Comparison of ENCODE assay signal across 11 mouse cellular contexts in genomic region chr4:129346481-129347154, GRCm38 (mm10). TPM values are rescaled to one million over a fixed set of nuclear protein-coding genes. Genes with fewer than 3 reads are reported as not detected.
DNase-seq lines count a peak whose midpoint lies in the region; ATAC-seq and TF ChIP-seq lines count a peak whose summit lies in the region.
"Had no signal": no experiment of that assay in that cellular context is flagged by ENCODE, and none has a peak within 500 bp of the region (broad histone marks: within the 10 kb centered on the region; RNA-seq: fewer than 3 reads in every experiment).

No protein-coding gene starts in this region.

- peak overlapping the region; percentile 40 for H3K4me3 ChIP-seq in bone marrow macrophage, adult 2 months (ENCODE audit: insufficient read depth, low read length)
- H3K4me3 ChIP-seq in liver, embryonic 12.5 days, result no peak overlapping the region
- H3K4me3 ChIP-seq: myocyte had no signal

- H3K27ac ChIP-seq in bone marrow macrophage, adult 2 months (ENCODE audit: insufficient read depth, low read depth, low read length), result peak overlapping the region; percentile 95
- no peak overlapping the region for H3K27ac ChIP-seq in liver, embryonic 12.5 days

- no peak for ATAC-seq in liver, embryonic 12.5 days

- DNase-seq in heart, adult 18-20 months, result peak; percentile 43 to 52
- no peak for DNase-seq in heart, postnatal 36 days
- peak; percentile 43 to 52 for DNase-seq in heart, postnatal 10 days
- peak; percentile 62 to 67 for DNase-seq in left cerebral cortex, postnatal 25 days (ENCODE audit: low spot score in 2 of 2)
- no peak for DNase-seq in yolk sac, embryonic 10.5 days (ENCODE audit: low spot score)
- no peak for DNase-seq in natural killer cell, adult 2 months (ENCODE audit: low spot score in 2 of 2)
- DNase-seq: embryo, embryonic 11 days; gastrocnemius, postnatal 25 days had no signal

- 80% methylated on average over 15 of the region's 15 CpGs for WGBS in liver, embryonic 12.5 days (ENCODE audit: insufficient replicate concordance)

- H3K27me3 ChIP-seq in liver, embryonic 12.5 days (replicated peaks), result no peaks in the 10 kb centered on the region

- no peak overlapping the region for H3K4me2 ChIP-seq in liver, embryonic 12.5 days

- no peak for TF ChIP-seq POLR2A in bone marrow macrophage, adult 2 months (IDR thresholded peaks at IDR 0.05; ENCODE audit: borderline replicate concordance, low read depth, low read length)

- no peak for TF ChIP-seq CTCF in bone marrow macrophage, adult 2 months (IDR thresholded peaks at IDR 0.05; ENCODE audit: low read depth, low read length)

- no peak overlapping the region for H3K9ac ChIP-seq in liver, embryonic 12.5 days

- peaks cover 58% of the 10 kb centered on the region for H3K36me3 ChIP-seq in liver, embryonic 12.5 days

- intact Hi-C loops in heart, postnatal 36 days (cut with DNase I), result no loop called here
- intact Hi-C loops in heart, postnatal 10 days (cut with DNase I), result no loop called here
- intact Hi-C loops in left cerebral cortex, postnatal 25 days (cut with DNase I), result no loop called here

- H3K4me1 ChIP-seq in bone marrow macrophage, adult 2 months (ENCODE audit: control insufficient read depth, insufficient read depth, low read length), result peaks cover 10% of the 10 kb centered on the region
- H3K4me1 ChIP-seq in liver, embryonic 12.5 days, result no peaks in the 10 kb centered on the region

- no peaks in the 10 kb centered on the region for H3K9me3 ChIP-seq in liver, embryonic 12.5 days (replicated peaks)

RNA-seq across cellular contexts. Expression of gene Zbtb8os, which starts 11.1 kb away (rescaled TPM):
- 10 to 100 TPM; 22.4 to 30.2 TPM for total RNA-seq in heart, adult 18-20 months (2021)
- 10 to 100 TPM; 22.9 to 27.1 TPM for total RNA-seq in heart, postnatal 36 days (2021)
- polyA plus RNA-seq in bone marrow macrophage, adult 2 months (2012; ENCODE audit: insufficient read depth, insufficient read length, missing spikeins), result 70.2 and 76.9 TPM in 2 replicates
- total RNA-seq in heart, postnatal 10 days (2021), result 10 to 100 TPM; 21.9 to 22.1 TPM
- total RNA-seq in left cerebral cortex, postnatal 25 days (2021), result 10 to 100 TPM; 23.8 to 26.4 TPM
- polyA plus RNA-seq in liver, embryonic 12.5 days (2016; fragmentation: Nextera tagmentation; extraction: Ambion mirVana), result 31.1 and 38.9 TPM in 2 replicates

RNA-seq across cellular contexts. Expression of gene Rbbp4, which starts 11.4 kb away (rescaled TPM):
- 10 to 100 TPM; 74.1 to 78.0 TPM for total RNA-seq in heart, adult 18-20 months (2021)
- total RNA-seq in heart, postnatal 36 days (2021), result 10 to 100 TPM; 70.5 to 80.8 TPM
- polyA plus RNA-seq in bone marrow macrophage, adult 2 months (2012; ENCODE audit: insufficient read depth, insufficient read length, missing spikeins), result 137 and 148 TPM in 2 replicates
- 100 to 1,000 TPM; 134 to 137 TPM for total RNA-seq in heart, postnatal 10 days (2021)
- 100 to 1,000 TPM; 121 to 127 TPM for total RNA-seq in left cerebral cortex, postnatal 25 days (2021)
- 292 and 306 TPM in 2 replicates for polyA plus RNA-seq in liver, embryonic 12.5 days (2016; fragmentation: Nextera tagmentation; extraction: Ambion mirVana)

RNA-seq across cellular contexts. Expression of gene Zbtb8a, which starts 31.3 kb away (rescaled TPM):
- total RNA-seq in heart, adult 18-20 months (2021), result 1 to 10 TPM; 2.9 to 3.0 TPM
- total RNA-seq in heart, postnatal 36 days (2021), result 1 to 10 TPM; 3.3 to 4.1 TPM
- polyA plus RNA-seq in bone marrow macrophage, adult 2 months (2012; ENCODE audit: insufficient read depth, insufficient read length, missing spikeins), result 3.6 and 4.4 TPM in 2 replicates
- 1 to 10 TPM; 5.9 to 7.1 TPM for total RNA-seq in heart, postnatal 10 days (2021)
- 1 to 10 TPM; 5.8 to 5.9 TPM for total RNA-seq in left cerebral cortex, postnatal 25 days (2021)
- 3.1 TPM in 2 replicates for polyA plus RNA-seq in liver, embryonic 12.5 days (2016; fragmentation: Nextera tagmentation; extraction: Ambion mirVana)

RNA-seq across cellular contexts. Expression of gene Sync, which starts 59.2 kb away (rescaled TPM):
- total RNA-seq in heart, adult 18-20 months (2021), result 10 to 100 TPM; 18.9 to 24.9 TPM
- 10 to 100 TPM; 15.8 to 17.1 TPM for total RNA-seq in heart, postnatal 36 days (2021)
- not detected in 2 replicates for polyA plus RNA-seq in bone marrow macrophage, adult 2 months (2012; ENCODE audit: insufficient read depth, insufficient read length, missing spikeins)
- 10 to 100 TPM; 13.4 TPM for total RNA-seq in heart, postnatal 10 days (2021)
- 1 to 10 TPM; 1.4 to 1.6 TPM for total RNA-seq in left cerebral cortex, postnatal 25 days (2021)
- polyA plus RNA-seq in liver, embryonic 12.5 days (2016; fragmentation: Nextera tagmentation; extraction: Ambion mirVana), result 0.13 and 0.24 TPM in 2 replicates

Comparison
In these comparisons a context has a peak if more than half of its experiments do, and no peak if none do; other contexts are left out.
1. DNase-seq: peak in heart, adult 18-20 months (2 of 2), heart, postnatal 10 days (2 of 2) and left cerebral cortex, postnatal 25 days (2 of 2); none in heart, postnatal 36 days (0 of 2), yolk sac, embryonic 10.5 days (single experiment) and natural killer cell, adult 2 months (0 of 2).